Mouse (Mus musculus): Measurements from ENCODE around the gene Mog. TPM values are rescaled to one million over a fixed set of nuclear protein-coding genes. Genes with fewer than 3 reads are reported as not detected.

The Mog gene
- polyA plus RNA-seq, 1 experiment from 2014 or later = 0.34 TPM

DNA sequence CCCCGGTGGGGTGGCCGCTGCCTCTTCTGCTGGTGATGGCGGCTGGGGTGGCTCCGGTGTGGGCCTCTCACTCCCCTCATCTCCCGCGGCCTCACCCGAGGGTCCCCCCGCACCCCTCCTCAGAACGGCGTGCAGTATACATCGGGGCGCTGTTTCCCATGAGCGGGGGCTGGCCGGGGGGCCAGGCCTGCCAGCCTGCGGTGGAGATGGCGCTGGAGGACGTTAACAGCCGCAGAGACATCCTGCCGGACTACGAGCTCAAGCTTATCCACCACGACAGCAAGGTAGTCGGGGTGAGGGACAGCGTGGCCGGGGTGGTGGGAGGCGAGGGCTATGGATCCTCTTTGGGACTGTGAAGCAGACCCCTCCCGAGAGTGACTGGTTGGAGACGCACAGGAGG, 27.7 kb upstream of the Mog start:
- H3K27me3 ChIP-seq (ENCODE audit: insufficient read depth, poor library complexity, severe bottlenecking) = peaks cover 34% of the 10 kb centered on the region
- peak overlapping the region; percentile 81 for H3K4me3 ChIP-seq
- peak; percentile 53 for DNase-seq (ENCODE audit: low spot score)
- H3K27ac ChIP-seq = peak overlapping the region; percentile 90
- H3K36me3 ChIP-seq = peaks cover 30% of the 10 kb centered on the region
- under 1% methylated on average over 27 of the region's 27 CpGs for WGBS
- no peaks in the 10 kb centered on the region for H3K9me3 ChIP-seq
- peaks cover 59% of the 10 kb centered on the region for H3K4me1 ChIP-seq (replicated peaks)

DNA sequence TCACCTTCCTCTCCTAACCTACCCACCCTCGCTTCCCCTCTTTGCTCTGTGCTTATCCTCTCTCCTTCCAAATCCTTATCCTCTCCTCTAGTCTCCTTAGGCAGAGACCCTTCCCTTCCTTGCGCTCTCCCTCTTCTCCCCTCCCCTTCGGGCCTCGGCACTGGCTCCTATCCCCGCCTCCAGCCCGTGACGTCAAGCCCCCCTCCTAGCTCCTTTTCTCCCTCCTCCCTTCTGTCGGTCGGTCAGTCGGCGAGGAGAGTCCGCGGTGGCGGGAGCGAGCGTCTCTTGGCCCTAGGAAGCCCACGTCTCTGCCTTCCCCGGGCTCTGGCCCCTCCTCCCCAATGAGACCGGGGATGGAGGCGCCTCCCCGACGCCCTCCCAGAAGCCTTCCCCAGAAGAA, 27.2 kb upstream of the Mog start:
- peaks cover 25% of the 10 kb centered on the region for H3K36me3 ChIP-seq
- H3K4me3 ChIP-seq = peak overlapping the region; percentile 81
- no peaks in the 10 kb centered on the region for H3K9me3 ChIP-seq
- peak overlapping the region; percentile 90 for H3K27ac ChIP-seq
- peaks cover 34% of the 10 kb centered on the region for H3K27me3 ChIP-seq (ENCODE audit: insufficient read depth, poor library complexity, severe bottlenecking)
- peak; percentile 90 for DNase-seq (ENCODE audit: low spot score)
- under 1% methylated on average over 22 of the region's 22 CpGs for WGBS
- peaks cover 63% of the 10 kb centered on the region for H3K4me1 ChIP-seq (replicated peaks)

DNA sequence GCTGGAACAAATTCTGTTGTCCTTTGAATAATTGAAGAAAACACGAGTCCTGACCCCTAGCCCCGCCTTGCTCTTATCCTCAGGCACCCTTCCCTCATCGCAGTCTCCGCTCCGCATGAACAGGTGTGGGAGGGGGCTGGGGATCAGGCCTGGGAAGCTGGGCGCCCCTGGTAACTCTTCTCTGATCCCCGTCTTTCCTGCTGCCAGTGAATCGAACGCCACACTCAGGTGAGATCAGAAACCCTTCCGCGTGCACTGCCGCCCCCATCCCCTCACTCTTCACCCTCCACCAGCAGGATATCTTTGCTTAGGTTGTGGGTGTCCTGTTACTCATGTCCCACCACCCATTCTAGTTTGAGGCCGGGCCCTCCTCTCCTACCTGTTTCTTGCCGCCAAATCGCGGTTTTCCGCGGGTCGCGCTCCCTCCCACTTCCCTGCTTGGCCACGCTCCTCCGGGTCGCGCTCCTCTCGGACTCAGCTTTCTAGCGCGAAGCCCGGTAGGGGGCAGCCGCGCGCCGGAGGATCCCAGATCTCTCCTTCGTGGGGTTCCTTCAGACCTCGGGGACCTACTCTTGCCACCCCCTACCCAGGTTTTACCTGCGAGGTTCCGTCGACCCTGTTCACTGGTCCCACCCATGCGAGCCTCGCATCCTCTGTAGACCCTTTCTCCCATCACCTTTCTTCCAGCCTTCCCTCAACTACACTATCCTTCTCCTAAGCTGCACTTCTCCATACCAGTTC, 26.5 kb upstream of the Mog start:
- peaks cover 66% of the 10 kb centered on the region for H3K4me1 ChIP-seq (replicated peaks)
- H3K4me3 ChIP-seq = peak overlapping the region; percentile 81
- peak; percentile 77 for DNase-seq (ENCODE audit: low spot score)
- H3K27me3 ChIP-seq (ENCODE audit: insufficient read depth, poor library complexity, severe bottlenecking) = peaks cover 34% of the 10 kb centered on the region
- H3K36me3 ChIP-seq = peaks cover 18% of the 10 kb centered on the region
- no peaks in the 10 kb centered on the region for H3K9me3 ChIP-seq
- 1% methylated on average over 39 of the region's 39 CpGs for WGBS
- peak overlapping the region; percentile 90 for H3K27ac ChIP-seq

DNA sequence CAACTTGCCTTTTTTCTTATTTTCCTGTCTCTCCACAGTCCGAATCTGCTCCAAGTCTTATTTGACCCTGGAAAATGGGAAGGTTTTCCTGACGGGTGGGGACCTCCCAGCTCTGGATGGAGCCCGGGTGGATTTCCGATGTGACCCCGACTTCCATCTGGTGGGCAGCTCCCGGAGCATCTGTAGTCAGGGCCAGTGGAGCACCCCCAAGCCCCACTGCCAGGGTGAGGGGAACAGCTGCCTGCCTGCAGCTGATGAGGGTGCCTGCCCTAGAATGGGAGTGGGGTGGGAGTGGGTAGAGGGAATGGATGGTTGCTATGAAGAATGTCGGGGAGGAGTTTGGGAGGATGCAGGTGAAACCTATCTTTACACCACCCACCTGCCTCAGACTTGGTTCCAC, 25.2 kb upstream of the Mog start:
- 0 out of 2 replicates have a peak, but pooled peaks cover 5% of the 10 kb centered on the region for H3K36me3 ChIP-seq
- no peak for DNase-seq (ENCODE audit: low spot score)
- no peak overlapping the region for H3K27ac ChIP-seq
- no peak overlapping the region; the same call in 1 of the 2 replicates for H3K4me3 ChIP-seq
- 54% methylated on average over 7 of the region's 7 CpGs for WGBS
- H3K4me1 ChIP-seq (replicated peaks) = peaks cover 66% of the 10 kb centered on the region
- peaks cover 34% of the 10 kb centered on the region for H3K27me3 ChIP-seq (ENCODE audit: insufficient read depth, poor library complexity, severe bottlenecking)
- H3K9me3 ChIP-seq = no peaks in the 10 kb centered on the region

DNA sequence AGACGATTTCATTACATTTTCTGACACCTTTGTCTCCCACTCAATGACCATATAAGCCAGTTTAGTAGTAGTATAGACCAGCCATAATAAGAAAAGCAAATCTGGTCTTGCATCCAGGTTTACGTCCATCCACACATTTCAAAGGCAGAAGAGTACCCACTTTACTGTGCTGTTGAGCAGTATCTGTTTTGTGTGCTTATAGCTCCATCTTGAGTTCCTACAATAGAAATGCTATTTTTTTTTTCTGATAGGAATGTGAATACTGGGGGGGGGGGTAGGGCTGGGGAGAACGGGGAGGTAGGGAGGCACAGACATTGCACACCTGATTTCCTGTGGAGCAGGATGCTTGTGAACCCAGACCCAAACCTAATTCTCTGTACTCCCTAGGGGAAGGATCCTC, 24.8 kb upstream of the Mog start:
- no peak overlapping the region for H3K27ac ChIP-seq
- DNase-seq (ENCODE audit: low spot score) = no peak
- H3K9me3 ChIP-seq = no peaks in the 10 kb centered on the region
- H3K4me3 ChIP-seq = no peak overlapping the region
- H3K36me3 ChIP-seq = 0 out of 2 replicates have a peak, but pooled peaks cover 4% of the 10 kb centered on the region
- WGBS = 31% methylated on average over 3 of the region's 3 CpGs
- peaks cover 64% of the 10 kb centered on the region for H3K4me1 ChIP-seq (replicated peaks)
- H3K27me3 ChIP-seq (ENCODE audit: insufficient read depth, poor library complexity, severe bottlenecking) = peaks cover 34% of the 10 kb centered on the region

DNA sequence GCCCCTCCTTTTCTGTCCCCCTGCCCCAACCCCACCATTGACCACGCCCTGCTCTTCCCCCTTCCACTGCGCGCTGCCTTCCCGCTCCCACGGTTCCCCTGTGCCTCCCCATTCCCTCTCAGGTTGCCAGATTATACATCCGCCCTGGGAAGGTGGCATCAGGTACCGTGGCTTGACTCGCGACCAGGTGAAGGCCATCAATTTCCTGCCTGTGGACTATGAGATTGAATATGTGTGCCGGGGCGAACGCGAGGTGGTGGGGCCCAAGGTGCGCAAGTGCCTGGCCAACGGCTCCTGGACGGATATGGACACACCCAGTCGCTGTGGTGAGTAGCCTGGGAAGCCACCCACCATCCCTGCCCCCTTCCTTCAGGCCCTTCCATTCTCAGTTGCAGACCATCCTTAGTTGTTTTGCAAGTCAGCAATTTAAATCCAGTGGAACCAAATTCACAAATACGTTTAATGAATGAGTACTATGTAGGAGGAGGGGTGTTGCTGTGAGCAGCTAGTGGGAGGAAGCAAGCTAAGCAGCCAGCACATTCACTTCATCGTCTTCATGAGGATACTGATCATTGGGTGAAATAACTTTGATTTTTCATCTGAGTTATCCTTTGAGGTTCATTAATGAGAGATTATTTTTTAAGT, 24.3 kb upstream of the Mog start:
- no peaks in the 10 kb centered on the region for H3K36me3 ChIP-seq
- WGBS = 14% methylated on average over 19 of the region's 19 CpGs
- H3K4me3 ChIP-seq = peak overlapping the region; percentile 92
- H3K9me3 ChIP-seq = no peaks in the 10 kb centered on the region
- H3K27ac ChIP-seq = no peak overlapping the region
- peaks cover 34% of the 10 kb centered on the region for H3K27me3 ChIP-seq (ENCODE audit: insufficient read depth, poor library complexity, severe bottlenecking)
- no peak for DNase-seq (ENCODE audit: low spot score)
- H3K4me1 ChIP-seq (replicated peaks) = peaks cover 61% of the 10 kb centered on the region

DNA sequence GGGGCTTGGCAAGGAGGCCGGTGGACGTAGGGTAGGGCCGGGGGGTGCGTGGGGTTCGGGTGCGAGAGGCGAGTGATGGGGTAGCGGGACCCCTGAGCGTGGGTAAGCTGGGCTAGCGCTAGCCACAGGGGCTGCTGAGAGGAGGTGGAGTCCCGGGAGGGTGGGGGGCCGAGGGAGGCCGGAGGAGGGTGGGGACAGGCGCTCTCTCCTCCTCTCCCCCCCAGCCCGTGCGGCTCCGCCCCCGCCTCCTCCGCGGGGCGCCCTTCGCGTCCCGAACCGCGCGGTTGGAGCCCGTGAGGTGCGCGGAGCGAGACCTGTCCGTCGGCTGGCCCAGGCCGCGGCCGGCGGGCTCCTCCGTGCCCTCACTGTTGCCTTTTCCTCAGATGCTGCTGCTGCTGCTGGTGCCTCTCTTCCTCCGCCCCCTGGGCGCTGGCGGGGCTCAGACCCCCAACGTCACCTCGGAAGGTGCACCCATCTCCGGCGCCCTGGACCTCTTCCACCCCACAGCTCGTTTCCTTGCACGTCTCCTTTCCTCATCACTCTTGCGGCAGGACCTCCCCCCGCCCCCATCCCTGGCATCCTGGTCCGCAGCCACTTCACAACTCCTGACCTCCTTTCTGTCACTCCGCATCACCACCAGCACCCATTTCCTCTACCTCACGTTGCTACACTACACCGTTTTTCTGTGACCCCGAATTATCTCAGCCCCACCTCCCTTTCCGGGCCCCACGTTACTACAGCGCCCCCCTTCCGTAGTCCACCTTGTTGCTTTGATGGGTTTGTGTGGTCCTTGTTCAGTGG, 23.3 kb upstream of the Mog start:
- H3K27me3 ChIP-seq (ENCODE audit: insufficient read depth, poor library complexity, severe bottlenecking) = peaks cover 34% of the 10 kb centered on the region
- peak overlapping the region; percentile 92 for H3K4me3 ChIP-seq
- H3K36me3 ChIP-seq = no peaks in the 10 kb centered on the region
- peak; percentile 71 for DNase-seq (ENCODE audit: low spot score)
- 1% methylated on average over 46 of the region's 58 CpGs for WGBS
- H3K4me1 ChIP-seq (replicated peaks) = peaks cover 56% of the 10 kb centered on the region
- H3K9me3 ChIP-seq = no peaks in the 10 kb centered on the region
- H3K27ac ChIP-seq = peak overlapping the region; percentile 96

DNA sequence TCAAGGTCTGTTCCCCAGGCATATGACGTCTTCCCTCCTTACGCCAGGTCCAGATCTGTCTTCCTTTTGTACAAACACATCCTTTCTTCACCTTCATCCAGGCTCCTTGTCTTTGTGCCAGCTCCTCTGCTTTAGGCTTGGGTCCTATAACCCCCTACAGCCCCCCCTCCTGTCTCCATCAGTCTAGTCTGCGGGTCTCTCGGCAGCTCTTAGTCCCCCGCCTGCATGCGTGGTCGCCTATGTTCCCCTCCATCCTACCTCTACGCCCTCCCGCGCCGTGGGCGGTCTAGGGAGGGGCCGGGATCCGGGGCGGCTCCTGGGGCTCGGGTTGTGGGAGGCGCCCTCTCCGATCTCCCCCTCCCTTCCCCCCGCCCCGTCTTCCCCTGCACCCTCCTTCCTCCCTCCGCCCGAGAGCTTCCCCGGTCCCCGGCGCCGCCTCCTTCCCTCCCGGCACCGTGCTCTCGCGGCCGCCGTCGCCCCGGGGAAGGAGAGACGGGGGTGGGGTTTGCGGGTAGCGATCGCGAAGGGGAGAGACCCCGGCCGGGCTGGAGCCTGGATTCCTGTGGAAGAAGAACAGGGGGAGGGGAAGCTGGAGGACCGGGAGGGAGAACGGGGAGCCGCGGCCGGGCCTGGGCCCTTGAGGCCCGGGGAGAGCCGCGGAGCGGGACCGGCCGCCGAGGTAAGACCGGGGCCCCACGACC, 22.6 kb upstream of the Mog start, which contains the start of gene Gabbr1:
Gene Gabbr1 (plus strand): TSS at position 356 of the 701 bp plus-strand sequence.
- peak within 1 kb of the TSS; percentile 92 for H3K4me3 ChIP-seq
- H3K27ac ChIP-seq = peak within 1 kb of the TSS; percentile 96
- under 1% methylated on average over 40 of the region's 55 CpGs for WGBS
- no peaks in the 10 kb centered on the region for H3K9me3 ChIP-seq
- no peaks in the 10 kb centered on the region for H3K36me3 ChIP-seq
- peaks cover 48% of the 10 kb centered on the region for H3K4me1 ChIP-seq (replicated peaks)
- peaks cover 34% of the 10 kb centered on the region for H3K27me3 ChIP-seq (ENCODE audit: insufficient read depth, poor library complexity, severe bottlenecking)
- DNase-seq (ENCODE audit: low spot score) = peak; percentile 83

DNA sequence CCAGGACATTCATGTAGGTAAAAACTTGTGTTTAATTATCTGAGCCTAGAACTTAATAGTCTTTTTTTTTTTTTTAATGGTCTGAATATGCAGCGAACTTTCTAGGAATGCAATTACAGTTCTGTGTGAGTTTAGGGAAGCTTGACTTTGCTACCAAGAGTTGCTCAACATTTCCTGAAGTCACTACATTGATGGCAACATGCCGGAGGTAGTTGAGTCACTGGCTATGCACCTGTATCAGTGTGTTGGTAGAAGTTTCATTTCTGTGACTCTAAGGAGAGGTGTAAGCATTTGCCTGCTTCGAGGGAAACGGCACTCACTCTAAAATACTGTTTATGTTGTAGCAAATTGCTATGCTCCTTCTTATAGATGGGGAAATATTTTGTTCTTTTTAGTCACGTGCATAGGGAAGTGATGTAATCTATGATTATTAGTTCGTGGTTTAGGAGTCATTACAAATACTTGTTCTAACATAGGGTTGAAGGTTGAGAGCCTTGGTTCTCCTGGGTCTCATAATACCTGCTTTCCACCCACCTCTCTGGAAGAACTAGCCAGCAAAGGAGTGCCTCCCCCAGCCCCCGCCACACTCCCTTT, 21.6 kb upstream of the Mog start:
- no peaks in the 10 kb centered on the region for H3K36me3 ChIP-seq
- H3K9me3 ChIP-seq = no peaks in the 10 kb centered on the region
- H3K27me3 ChIP-seq (ENCODE audit: insufficient read depth, poor library complexity, severe bottlenecking) = peaks cover 33% of the 10 kb centered on the region
- H3K27ac ChIP-seq = peak overlapping the region; percentile 96; the same call in 1 of the 2 replicates
- H3K4me3 ChIP-seq = peak overlapping the region; percentile 92
- H3K4me1 ChIP-seq (replicated peaks) = peaks cover 40% of the 10 kb centered on the region
- DNase-seq (ENCODE audit: low spot score) = no peak
- WGBS = 84% methylated on average over 7 of the region's 7 CpGs

DNA sequence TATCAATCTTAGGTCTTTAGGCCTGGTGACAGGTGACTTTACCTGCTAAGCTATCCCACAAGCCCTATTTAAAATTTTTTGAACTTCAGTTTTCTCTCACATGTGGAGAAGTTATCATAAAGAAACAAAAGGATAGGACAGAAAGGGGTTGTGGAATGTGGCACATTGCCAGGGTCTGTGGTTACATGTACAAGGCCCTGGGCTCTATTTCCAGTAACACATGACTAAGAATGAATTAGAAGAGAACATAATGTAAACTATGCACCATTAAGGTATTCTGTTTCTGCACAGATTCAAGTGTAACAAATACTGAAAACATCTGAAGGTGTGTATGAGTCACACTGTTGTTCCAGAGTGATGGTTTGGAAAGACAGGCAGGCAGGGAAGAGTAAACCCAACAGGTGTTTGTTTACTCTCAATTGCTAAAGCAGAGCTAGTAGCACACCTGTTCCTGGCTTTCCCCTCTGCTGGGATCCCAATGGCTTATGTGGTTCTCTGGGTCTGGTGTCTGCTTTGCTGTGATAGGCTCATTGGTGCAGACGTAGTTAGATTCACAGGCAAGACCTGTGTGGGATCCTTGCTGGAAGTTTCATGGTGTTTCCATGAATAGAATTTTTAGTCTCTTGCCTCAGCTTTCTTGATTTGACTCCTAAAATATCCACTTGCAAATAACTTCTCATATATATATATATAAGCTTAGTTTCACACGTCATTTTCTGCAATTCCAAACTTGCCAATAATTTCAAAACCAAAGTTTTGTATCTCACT, 16.1 kb upstream of the Mog start:
- no peak for DNase-seq (ENCODE audit: low spot score)
- Histone ChIP-seq H3K36me3 (no peaks in the 10 kb centered on the region), H3K4me3 (no peak overlapping the region), H3K27ac (no peak overlapping the region), H3K27me3 (ENCODE audit: insufficient read depth, poor library complexity, severe bottlenecking) (no peaks in the 10 kb centered on the region), H3K4me1 (replicated peaks) (no peaks in the 10 kb centered on the region), H3K9me3 (no peaks in the 10 kb centered on the region)
- WGBS = 75% methylated on average over 2 of the region's 2 CpGs

DNA sequence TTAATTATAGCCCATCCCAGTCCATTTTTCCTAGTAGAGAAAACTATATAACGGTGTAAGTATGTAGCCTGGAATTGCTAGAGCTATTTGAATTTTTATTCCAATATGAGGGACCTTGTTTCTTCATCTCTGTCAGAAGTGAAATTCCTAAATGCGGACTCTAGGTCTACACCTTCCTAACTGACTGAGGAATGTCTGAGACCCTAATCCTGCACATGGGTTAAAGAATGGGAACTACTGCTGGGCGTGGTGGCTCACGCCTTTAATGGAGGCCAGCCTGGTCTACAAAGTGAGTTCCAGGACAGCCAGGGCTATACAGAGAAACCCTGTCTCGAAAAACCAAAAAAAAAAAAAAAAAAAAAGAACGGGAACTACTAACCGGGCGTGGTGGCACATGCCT, 6.0 kb upstream of the Mog start:
- WGBS = 66% methylated on average over 8 of the region's 8 CpGs
- Histone ChIP-seq H3K9me3 (no peaks in the 10 kb centered on the region), H3K27ac (peak overlapping the region; percentile 93), H3K36me3 (no peaks in the 10 kb centered on the region), H3K4me3 (peak overlapping the region; percentile 54), H3K27me3 (ENCODE audit: insufficient read depth, poor library complexity, severe bottlenecking) (no peaks in the 10 kb centered on the region), H3K4me1 (replicated peaks) (peaks cover 19% of the 10 kb centered on the region)
- DNase-seq (ENCODE audit: low spot score) = no peak
